Mouse (Mus musculus) liver, embryonic 14.5 days (tissue): ENCODE data around the gene Ccnh.

Experiments
- CTCF ChIP-seq: IDR thresholded peaks from 2 replicates; pipeline ENCODE4 v1.5.1; 2016; ENCODE audit warnings: antibody characterized with exemption, low read depth, control low read depth
- EP300 ChIP-seq: IDR thresholded peaks from 2 replicates; pipeline ENCODE4 v1.6.1; 2016; ENCODE audit warnings: antibody characterized with exemption, low read depth

GRCm38 (mm10) chr13:85218656-85219055 is 29.4 kb downstream of the Ccnh start:
- TF ChIP-seq CTCF (no peak), EP300 (no peak)
